Mouse (Mus musculus): Measurements from ENCODE around the gene Wdr48. TPM values are rescaled to one million over a fixed set of nuclear protein-coding genes. Genes with fewer than 3 reads are reported as not detected.

Wdr48 gene
- total RNA-seq, 4 experiments from 2014 or later, result 71.9 to 79.6 (median 78.1) TPM

DNA sequence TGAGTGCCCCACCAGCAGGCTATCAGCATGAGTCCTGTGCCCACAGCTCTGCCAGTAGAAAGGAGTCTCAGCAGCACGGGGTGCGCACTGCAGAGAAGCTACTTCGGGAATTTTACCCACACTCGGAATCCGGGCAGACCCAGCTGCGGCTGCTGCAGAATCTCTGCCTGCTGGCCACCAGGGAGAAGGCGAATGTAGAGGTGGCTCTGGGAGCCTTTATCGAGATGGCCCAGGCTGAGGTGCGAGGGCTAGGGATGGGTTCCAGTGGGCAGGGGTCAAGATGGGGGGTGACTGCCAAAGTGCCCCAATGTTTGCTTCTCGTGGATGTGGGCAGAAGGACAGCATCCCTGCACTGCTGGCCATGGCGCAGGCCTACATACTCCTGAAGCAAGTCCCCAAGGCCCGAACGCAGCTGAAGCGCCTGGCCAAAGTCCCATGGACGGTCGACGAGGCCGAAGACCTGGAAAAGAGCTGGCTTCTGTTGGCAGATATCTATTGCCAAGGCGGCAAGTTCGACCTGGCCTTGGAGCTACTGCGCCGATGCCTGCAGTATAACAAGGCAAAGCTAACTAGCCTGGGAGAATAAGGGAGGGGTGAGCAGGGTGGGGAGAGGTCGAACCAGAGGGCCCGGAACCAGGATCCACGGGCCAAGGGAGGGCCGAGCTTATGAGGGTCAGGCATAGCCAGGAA lies 71.7 kb downstream of the Wdr48 start:
- DNase-seq (ENCODE audit: low spot score in 2 of 2), result no peak

DNA sequence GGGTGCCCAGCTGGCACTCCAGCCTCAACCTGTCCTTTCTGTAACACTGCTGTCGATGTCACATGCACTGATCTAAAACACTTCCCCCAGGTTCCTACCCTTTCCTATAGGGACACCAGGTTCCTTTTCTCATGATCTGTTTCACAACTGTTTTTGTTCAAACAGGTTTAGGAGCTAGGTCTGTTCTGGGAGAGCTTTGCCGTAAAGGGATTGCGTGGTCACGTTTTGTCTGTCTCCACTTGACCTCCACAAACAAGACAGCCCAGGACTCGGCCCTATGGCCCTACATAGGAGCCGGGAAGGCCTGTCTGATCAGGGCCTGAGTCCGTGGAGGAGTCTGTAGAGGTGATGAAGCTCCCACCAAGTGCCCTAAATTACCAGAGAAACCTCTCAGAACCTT lies 75.1 kb downstream of the Wdr48 start:
- DNase-seq (ENCODE audit: low spot score in 2 of 2), result no peak

DNA sequence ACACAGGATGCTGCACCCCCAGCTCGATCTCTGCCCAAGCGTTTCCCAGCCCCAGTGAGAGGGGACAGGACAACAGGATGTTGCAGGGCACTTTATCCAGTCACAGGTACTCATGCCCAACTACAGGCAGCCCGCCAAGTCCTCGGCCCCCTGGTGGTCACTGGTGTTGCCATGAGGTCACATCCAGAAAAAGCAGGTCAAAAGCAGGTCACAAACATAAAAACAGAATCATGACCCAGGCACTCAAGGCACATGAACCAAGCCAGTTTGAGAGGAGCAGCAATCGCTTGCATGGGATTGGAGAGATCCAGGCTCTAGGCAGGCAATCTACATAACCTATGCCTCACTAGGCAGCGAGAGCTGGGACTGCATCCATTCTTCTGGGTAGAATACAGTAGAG lies 75.5 kb downstream of the Wdr48 start:
- DNase-seq (ENCODE audit: low spot score in 2 of 2), result no peak

DNA sequence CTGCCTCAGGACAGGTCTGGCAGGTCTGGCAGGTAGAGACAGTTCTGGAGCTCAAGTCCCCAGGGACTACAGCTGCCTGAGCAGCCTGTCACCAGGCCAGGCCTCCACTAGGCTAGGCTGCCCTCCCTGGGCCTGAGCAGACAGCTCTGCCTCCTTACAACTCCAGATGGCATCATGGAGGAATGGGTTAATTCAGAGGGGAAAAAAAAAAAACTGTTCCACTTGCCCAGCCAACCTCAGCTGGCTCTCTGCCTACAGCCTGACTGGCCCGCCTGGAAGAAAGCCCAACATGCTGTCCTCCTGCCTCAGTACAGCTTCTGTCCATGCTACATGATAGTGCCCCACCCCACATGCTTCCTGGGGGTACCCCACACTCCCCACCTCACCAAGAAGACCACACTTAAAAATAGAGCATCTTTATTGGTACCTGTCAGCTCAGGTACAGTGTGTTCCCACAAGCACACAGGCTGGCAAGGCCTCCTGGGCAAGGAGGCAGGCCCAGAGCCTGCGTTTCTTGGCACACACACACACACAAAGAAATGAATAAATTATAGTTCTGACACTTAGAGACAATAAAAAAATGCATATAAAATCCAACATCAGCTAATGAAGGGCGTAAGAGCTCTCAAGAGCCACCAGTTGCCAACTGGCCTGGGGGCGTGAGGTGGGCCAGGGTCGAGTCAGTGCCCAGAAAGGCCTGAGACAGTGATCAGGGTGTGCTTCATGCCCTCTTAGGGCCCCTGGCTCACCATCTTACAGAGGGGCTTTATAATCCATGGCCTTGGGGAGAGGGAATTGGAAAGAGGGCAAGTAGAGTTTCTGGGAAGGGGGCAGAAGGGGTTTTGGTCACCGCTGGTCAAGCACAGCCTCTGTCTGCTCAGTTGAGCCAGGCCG lies 76.3 kb downstream of the Wdr48 start:
- no peak for DNase-seq (ENCODE audit: low spot score in 2 of 2)

DNA sequence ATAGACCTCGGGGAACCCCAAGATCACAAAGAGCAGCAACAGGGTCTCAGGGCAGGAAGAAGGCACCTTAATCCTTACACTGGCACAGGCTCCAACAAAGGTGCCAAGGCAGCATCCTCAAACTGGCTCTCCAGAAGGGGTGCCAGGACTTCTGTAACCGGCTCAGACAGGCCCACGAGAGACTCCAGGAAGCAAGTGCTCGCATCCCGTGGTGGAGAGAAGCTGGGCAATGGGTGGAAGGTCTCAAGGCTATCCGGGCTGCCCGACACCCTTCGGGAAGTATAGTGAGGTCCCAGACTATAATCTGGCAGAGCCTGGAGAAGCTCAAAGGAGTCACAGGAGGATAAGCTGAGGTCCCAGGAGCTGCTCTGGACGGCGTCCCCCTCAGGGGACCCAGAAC lies 77.5 kb downstream of the Wdr48 start:
- DNase-seq (ENCODE audit: low spot score in 2 of 2), result no peak

DNA sequence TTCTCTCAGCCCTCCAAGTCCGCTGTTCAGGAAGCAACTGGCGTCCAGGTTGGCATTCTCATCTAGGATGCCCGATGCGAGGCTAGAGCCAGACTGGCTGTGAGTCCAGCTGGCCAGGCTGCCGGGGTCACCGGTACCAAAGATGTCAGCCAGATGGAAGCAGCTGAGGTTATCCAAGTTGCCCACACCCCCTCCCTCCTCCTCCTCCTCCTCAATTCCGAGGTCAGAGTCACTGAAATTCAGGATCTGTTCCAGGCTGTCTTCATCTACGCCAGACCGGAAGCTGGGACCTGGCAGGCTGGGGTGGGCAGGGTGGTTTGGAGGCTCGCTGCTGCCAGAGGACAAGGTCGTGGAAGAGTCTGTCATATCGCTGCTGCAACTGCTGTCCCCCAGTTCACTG lies 77.9 kb downstream of the Wdr48 start:
- no peak for DNase-seq (ENCODE audit: low spot score in 2 of 2)

DNA sequence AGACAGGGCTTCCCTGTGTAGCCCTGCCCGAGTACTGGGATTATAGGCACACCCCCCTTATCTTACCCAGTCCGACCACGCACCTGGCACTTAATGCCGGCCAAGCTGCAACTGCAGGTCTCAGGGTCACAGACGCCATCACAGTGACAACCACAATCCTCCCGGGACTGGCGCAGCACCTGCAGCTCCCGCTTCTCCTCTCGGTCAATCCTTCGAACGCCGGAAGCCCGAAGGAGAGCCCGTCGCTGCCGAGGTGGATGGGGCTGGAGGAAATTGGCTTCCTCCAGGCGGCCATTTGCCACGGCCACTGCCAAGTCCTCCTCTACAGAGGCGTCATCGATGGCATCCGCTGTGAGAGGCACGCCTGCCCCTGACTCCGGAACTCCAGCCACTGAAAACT lies 78.6 kb downstream of the Wdr48 start:
- DNase-seq (ENCODE audit: low spot score in 2 of 2), result no peak

DNA sequence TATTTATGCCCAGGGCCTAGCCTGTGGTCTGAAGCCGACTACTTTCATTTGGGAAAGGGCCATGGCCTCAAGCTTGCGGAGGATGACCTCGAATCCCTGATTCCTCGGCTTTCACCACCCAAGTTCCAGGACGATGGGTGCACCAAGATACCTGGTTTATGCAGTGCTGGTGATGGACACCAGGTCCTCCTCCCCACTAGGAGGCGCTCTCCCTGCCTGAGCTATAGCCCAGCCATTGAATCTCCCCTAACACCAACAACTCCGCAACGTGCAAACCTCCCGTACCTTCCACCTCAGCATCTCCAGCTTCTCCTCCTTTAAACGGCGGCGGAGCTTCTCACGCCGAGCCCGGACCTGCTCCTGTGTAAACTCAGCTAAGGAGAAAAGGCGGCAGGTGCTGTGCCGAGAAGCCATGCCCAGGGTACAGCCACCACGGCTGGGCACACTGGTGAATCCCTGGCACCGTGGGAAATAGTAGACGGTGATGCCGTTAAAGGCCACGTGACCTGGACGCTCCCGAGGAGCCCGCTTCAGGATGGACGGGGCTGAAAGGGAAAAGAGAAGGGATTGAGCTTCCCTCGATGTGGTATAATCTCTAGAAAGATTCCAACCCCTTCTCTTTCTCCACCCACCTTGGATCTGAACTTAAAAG lies 79.3 kb downstream of the Wdr48 start:
- DNase-seq (ENCODE audit: low spot score in 2 of 2), result no peak

DNA sequence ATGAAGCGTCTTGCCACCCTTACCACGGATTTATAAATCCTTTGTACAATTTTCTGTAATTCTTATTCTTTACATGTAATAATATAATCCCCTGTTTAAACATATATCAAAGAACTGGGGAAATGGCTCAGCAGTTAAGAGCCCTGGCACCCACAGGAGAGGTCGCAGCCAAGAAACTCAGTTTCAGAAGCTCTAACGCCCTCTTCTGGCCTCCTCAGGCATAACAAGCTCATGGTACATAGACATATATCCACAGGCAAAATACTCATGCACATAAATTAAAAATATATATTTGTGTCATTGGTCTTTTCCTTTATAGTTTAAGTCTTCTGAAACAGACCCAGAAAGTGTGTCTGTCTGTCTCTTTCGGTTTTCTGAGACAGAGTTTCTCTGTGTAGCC lies 79.9 kb downstream of the Wdr48 start:
- no peak for DNase-seq (ENCODE audit: low spot score in 2 of 2)

DNA sequence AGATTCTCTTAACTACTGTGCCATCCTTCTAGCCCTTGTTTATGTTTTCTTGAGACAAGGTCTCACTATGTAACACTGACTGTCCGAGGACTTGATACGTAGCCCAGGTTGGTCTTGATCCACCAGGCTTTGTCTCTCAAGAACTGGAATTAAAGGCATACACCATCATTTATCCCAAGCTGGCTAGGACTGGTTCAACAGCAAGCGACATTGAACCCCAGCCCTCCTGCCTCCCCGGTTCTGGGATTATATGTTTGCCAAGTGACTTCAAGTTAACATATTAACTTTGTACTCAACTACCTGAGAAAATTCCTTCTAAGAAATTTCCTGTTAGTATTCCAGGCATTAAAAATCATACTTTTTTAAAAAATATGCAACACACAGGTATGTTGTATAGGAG lies 80.6 kb downstream of the Wdr48 start:
- DNase-seq (ENCODE audit: low spot score in 2 of 2), result no peak

Other genes with a start within 250 kb of the Wdr48 start
- under 1 TPM; 0.06 to 0.28 (median 0.13) TPM for gene Scn10a, start 175.6 kb upstream of the Wdr48 start, total RNA-seq (2022)
- under 1 TPM; 0.15 to 0.27 (median 0.16) TPM for gene Scn11a, start 69.4 kb upstream of the Wdr48 start, total RNA-seq (2022)
- gene Gorasp1, start 42.7 kb downstream of the Wdr48 start, total RNA-seq (2022), result 10 to 100 TPM; 32.8 to 40.9 (median 36.8) TPM
- 1 to 10 TPM in 1 of 4 experiments, under 1 TPM in 3; 0.70 to 1.2 (median 0.81) TPM for gene Ttc21a, start 42.7 kb downstream of the Wdr48 start, total RNA-seq (2022)
- gene Csrnp1, start 89.8 kb downstream of the Wdr48 start, total RNA-seq (2022), result 10 to 100 TPM; 13.4 to 25.5 (median 14.7) TPM
- gene Xirp1, start 128.7 kb downstream of the Wdr48 start, total RNA-seq (2022), result under 1 TPM; 0.07 to 0.51 (median 0.31) TPM
- 10 to 100 TPM; 33.1 to 69.0 (median 47.4) TPM for gene Cx3cr1, start 175.0 kb downstream of the Wdr48 start, total RNA-seq (2022)
- not detected for gene Ccr8, start 197.2 kb downstream of the Wdr48 start, total RNA-seq (2022)
- gene Slc25a38, start 215.5 kb downstream of the Wdr48 start, total RNA-seq (2022), result 10 to 100 TPM; 21.0 to 24.1 (median 22.5) TPM
- gene Rpsa, start 232.8 kb downstream of the Wdr48 start, total RNA-seq (2022), result 100 to 1,000 TPM; 420 to 493 (median 451) TPM

Measured in left cerebral cortex, adult 8-10 months (tissue).